In genomic region chr2:11869983-11870382, GRCm38 (mm10) we compare ENCODE assay signal across 12 mouse cellular contexts.
DNase-seq lines count a peak whose midpoint lies in the region; ATAC-seq and TF ChIP-seq lines count a peak whose summit lies in the region.
"Had no signal": no experiment of that assay in that cellular context is flagged by ENCODE, and none has a peak within 500 bp of the region (broad histone marks: within the 10 kb centered on the region; RNA-seq: fewer than 3 reads in every experiment).

No protein-coding gene starts in this region.

- peak; percentile 37; the same call in 1 of the 2 replicates for TF ChIP-seq CTCF in lung, embryonic 14.5 days (IDR thresholded peaks at IDR 0.05; ENCODE audit: low read depth)

- ATAC-seq in hindbrain, embryonic 14.5 days (ENCODE audit: low FRiP score) = peak; percentile 59; the same call in 1 of the 2 replicates
- ATAC-seq in hindbrain, embryonic 12.5 days (ENCODE audit: low FRiP score) = no peak
- no peak for ATAC-seq in lung, embryonic 14.5 days (ENCODE audit: insufficient read depth)
- no peak for ATAC-seq in heart, embryonic 11.5 days (replicated peaks; ENCODE audit: insufficient number of reproducible peaks, low FRiP score, low TSS enrichment)

- no peak overlapping the region for H3K4me2 ChIP-seq in hindbrain, embryonic 14.5 days (replicated peaks)
- H3K4me2 ChIP-seq in hindbrain, embryonic 12.5 days (replicated peaks) = no peak overlapping the region
- H3K4me2 ChIP-seq in lung, embryonic 14.5 days = no peak overlapping the region
- no peak overlapping the region for H3K4me2 ChIP-seq in heart, embryonic 11.5 days
- H3K4me2 ChIP-seq: embryonic facial prominence, embryonic 13.5 days; lung, embryonic 15.5 days had no signal

- DNase-seq in hindbrain, embryonic 14.5 days (ENCODE audit: low spot score) = peak; percentile 32
- peak; percentile 7 for DNase-seq in lung, embryonic 14.5 days
- no peak for DNase-seq in lung, postnatal 36 days
- DNase-seq in adipocyte (ENCODE audit: low spot score) = peak; percentile 23
- peak; percentile 15 for DNase-seq in retina, postnatal 1 day
- DNase-seq: adrenal gland, adult 8-10 months; cerebellum, adult 11-12 months had no signal

- 37% methylated on average over 2 of the region's 2 CpGs for WGBS in hindbrain, embryonic 14.5 days
- 48% methylated on average over 2 of the region's 2 CpGs for WGBS in hindbrain, embryonic 12.5 days
- 32% methylated on average over 2 of the region's 2 CpGs for WGBS in lung, embryonic 14.5 days
- WGBS in heart, embryonic 11.5 days (ENCODE audit: insufficient replicate concordance) = 26% methylated on average over 2 of the region's 2 CpGs

- no peak overlapping the region for H3K27ac ChIP-seq in hindbrain, embryonic 14.5 days
- no peak overlapping the region for H3K27ac ChIP-seq in hindbrain, embryonic 12.5 days
- no peak overlapping the region for H3K27ac ChIP-seq in lung, embryonic 14.5 days (ENCODE audit: low read depth)
- no peak overlapping the region for H3K27ac ChIP-seq in heart, embryonic 11.5 days (ENCODE audit: low read depth, low read length)
- H3K27ac ChIP-seq: embryonic facial prominence, embryonic 13.5 days; lung, embryonic 15.5 days had no signal

- no peaks in the 10 kb centered on the region for H3K27me3 ChIP-seq in hindbrain, embryonic 14.5 days (ENCODE audit: control insufficient read depth, insufficient read depth, low read length)
- H3K27me3 ChIP-seq in hindbrain, embryonic 12.5 days = no peaks in the 10 kb centered on the region
- H3K27me3 ChIP-seq in lung, embryonic 14.5 days (ENCODE audit: insufficient read depth, low read length) = no peaks in the 10 kb centered on the region
- no peaks in the 10 kb centered on the region for H3K27me3 ChIP-seq in heart, embryonic 11.5 days (ENCODE audit: control insufficient read depth, insufficient read depth, low read length)
- H3K27me3 ChIP-seq: embryonic facial prominence, embryonic 13.5 days; lung, embryonic 15.5 days had no signal

- H3K4me1 ChIP-seq in hindbrain, embryonic 14.5 days (replicated peaks; ENCODE audit: control insufficient read depth, insufficient read depth, low read length) = no peaks in the 10 kb centered on the region
- no peaks in the 10 kb centered on the region for H3K4me1 ChIP-seq in hindbrain, embryonic 12.5 days
- H3K4me1 ChIP-seq in lung, embryonic 14.5 days (ENCODE audit: insufficient read depth) = no peaks in the 10 kb centered on the region
- H3K4me1 ChIP-seq in heart, embryonic 11.5 days (ENCODE audit: control insufficient read depth, insufficient read depth, low read length) = no peaks in the 10 kb centered on the region
- H3K4me1 ChIP-seq: embryonic facial prominence, embryonic 13.5 days; lung, embryonic 15.5 days had no signal

- H3K36me3 ChIP-seq in hindbrain, embryonic 14.5 days (replicated peaks; ENCODE audit: control insufficient read depth, insufficient read depth) = no peaks in the 10 kb centered on the region
- H3K36me3 ChIP-seq in hindbrain, embryonic 12.5 days = no peaks in the 10 kb centered on the region
- no peaks in the 10 kb centered on the region for H3K36me3 ChIP-seq in lung, embryonic 14.5 days (ENCODE audit: insufficient read depth)
- H3K36me3 ChIP-seq in heart, embryonic 11.5 days (ENCODE audit: control insufficient read depth, insufficient read depth, low read length) = no peaks in the 10 kb centered on the region
- H3K36me3 ChIP-seq: embryonic facial prominence, embryonic 13.5 days; G1E; lung, embryonic 15.5 days had no signal

- 0 out of 2 replicates have a peak, but pooled peaks cover 7% of the 10 kb centered on the region for H3K9me3 ChIP-seq in hindbrain, embryonic 14.5 days (ENCODE audit: control insufficient read depth, low read length)
- H3K9me3 ChIP-seq in hindbrain, embryonic 12.5 days (replicated peaks) = peaks cover 4% of the 10 kb centered on the region; the same call in 1 of the 2 replicates
- H3K9me3 ChIP-seq in lung, embryonic 14.5 days (ENCODE audit: low read depth, low read length) = peaks cover 7% of the 10 kb centered on the region; the same call in 1 of the 2 replicates
- H3K9me3 ChIP-seq in heart, embryonic 11.5 days (replicated peaks; ENCODE audit: control insufficient read depth, low read length) = no peaks in the 10 kb centered on the region; the same call in 1 of the 2 replicates
- H3K9me3 ChIP-seq: G1E; lung, embryonic 15.5 days had no signal

- no peak overlapping the region for H3K4me3 ChIP-seq in hindbrain, embryonic 14.5 days (replicated peaks; ENCODE audit: low read length)
- H3K4me3 ChIP-seq in hindbrain, embryonic 12.5 days = no peak overlapping the region
- no peak overlapping the region for H3K4me3 ChIP-seq in lung, embryonic 14.5 days (ENCODE audit: low read depth, low read length)
- H3K4me3 ChIP-seq in heart, embryonic 11.5 days (ENCODE audit: low read depth, low read length) = no peak overlapping the region
- H3K4me3 ChIP-seq: embryonic facial prominence, embryonic 13.5 days; lung, embryonic 15.5 days had no signal

- no peak overlapping the region for H3K9ac ChIP-seq in hindbrain, embryonic 14.5 days
- no peak overlapping the region for H3K9ac ChIP-seq in hindbrain, embryonic 12.5 days
- H3K9ac ChIP-seq in lung, embryonic 14.5 days = no peak overlapping the region
- no peak overlapping the region for H3K9ac ChIP-seq in heart, embryonic 11.5 days (ENCODE audit: low read depth, low read length)
- H3K9ac ChIP-seq: embryonic facial prominence, embryonic 13.5 days; lung, embryonic 15.5 days had no signal
